Mouse (Mus musculus) embryonic facial prominence, embryonic 12.5 days (tissue): Measurements from ENCODE around the gene Nub1. TPM values are rescaled to one million over a fixed set of nuclear protein-coding genes. Genes with fewer than 3 reads are reported as not detected.
A peak's percentile ranks its signal among the peaks of the same experiment; 100 is the strongest.
"Not testable (repeated sequence)": the region's sequence is repeated elsewhere in the genome, so short reads cannot be mapped to it uniquely, and the experiment has no call there.

Source experiments
- ATAC-seq: fragments of 200-750 bp; cut with Nextera tagmentation; 2 replicates; pipeline ENCODE4 v1.8.0; 2017; ENCODE audit not compliant: insufficient number of reproducible peaks, insufficient read depth, low FRiP score, low TSS enrichment
- H3K27ac ChIP-seq: fragments of 300-500 bp; sonication (generic); 2 replicates; pipeline ENCODE4 v1.5.1; 2016; ENCODE audit warnings: mild to moderate bottlenecking
- H3K27me3 ChIP-seq: fragments of 300-500 bp; sonication (generic); 2 replicates; pipeline ENCODE4 v1.6.1; 2016; ENCODE audit warnings: mild to moderate bottlenecking, moderate library complexity
- H3K36me3 ChIP-seq: fragments of 300-500 bp; sonication (generic); 2 replicates; pipeline ENCODE4 v1.6.1; 2016; ENCODE audit warnings: mild to moderate bottlenecking
- H3K4me1 ChIP-seq: fragments of 300-500 bp; sonication (generic); 2 replicates; pipeline ENCODE4 v1.6.1; 2016
- H3K4me2 ChIP-seq: fragments of 300-500 bp; sonication (generic); replicated peaks from 2 replicates; pipeline ENCODE4 v1.6.1; 2016; ENCODE audit warnings: mild to moderate bottlenecking, moderate library complexity
- H3K4me3 ChIP-seq: fragments of 300-500 bp; sonication (generic); 2 replicates; pipeline ENCODE4 v1.5.1; 2016; ENCODE audit warnings: mild to moderate bottlenecking
- H3K9ac ChIP-seq: fragments of 300-500 bp; sonication (generic); 2 replicates; pipeline ENCODE4 v1.6.1; 2016; ENCODE audit warnings: mild to moderate bottlenecking, moderate library complexity
- H3K9me3 ChIP-seq: fragments of 300-500 bp; sonication (generic); 2 replicates; pipeline ENCODE4 v1.6.1; 2016; ENCODE audit warnings: mild to moderate bottlenecking, moderate library complexity
- WGBS: fragments of 180-500 bp; shearing (Covaris S2); methylation state at CpG from one replicate; pipeline ENCODE4 v1.1.7; 2016; 5-methylcytosine and 5-hydroxymethylcytosine counted together
- polyA plus RNA-seq: library from polyadenylated mRNA; unstranded; fragments of >200 nt; fragmentation: Nextera tagmentation; extraction: Ambion mirVana; gene quantifications from 2 replicates; pipeline ENCODE4 v1.2.1, GENCODE M21; 2016

Nub1 gene
- polyA plus RNA-seq, 1 experiment from 2014 or later, result 33.9 TPM

DNA sequence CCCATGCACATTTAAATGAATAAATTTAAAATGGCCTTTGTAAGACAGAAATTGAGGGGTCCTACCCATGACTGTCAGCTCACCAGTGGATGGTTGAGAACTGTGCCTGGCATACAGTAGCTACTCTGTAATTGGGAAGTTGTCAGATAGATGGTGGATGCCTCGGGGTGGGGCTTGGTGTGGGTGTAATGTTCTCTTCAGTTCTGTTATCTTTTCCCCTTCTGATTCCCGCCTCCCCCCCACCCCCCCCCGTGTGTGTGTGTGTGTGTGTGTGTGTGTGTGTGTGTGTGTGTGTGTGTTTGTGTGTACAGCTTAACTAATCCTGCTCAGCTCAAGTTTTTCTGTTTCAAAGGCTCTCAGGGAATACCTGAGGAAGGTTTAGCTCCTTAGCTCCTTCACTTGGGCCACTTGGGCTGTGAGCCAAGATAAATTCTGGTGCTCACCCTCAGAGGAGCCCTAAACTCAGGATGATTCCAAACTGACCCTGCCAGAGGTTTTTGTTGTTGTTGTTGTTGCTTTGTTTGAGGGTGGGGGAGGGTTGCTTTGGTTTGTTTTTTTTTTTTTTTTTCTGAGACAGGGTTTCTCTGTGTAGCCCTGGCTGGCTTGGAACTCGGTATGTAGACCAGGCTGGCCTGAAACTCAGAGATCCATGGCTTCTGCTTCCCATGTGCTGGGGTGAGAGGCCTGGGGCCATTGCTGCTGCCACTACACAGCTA lies 25.5 kb upstream of the Nub1 start:
- no peak overlapping the region for H3K4me3 ChIP-seq
- H3K36me3 ChIP-seq, result no peaks in the 10 kb centered on the region
- no peaks in the 10 kb centered on the region for H3K9me3 ChIP-seq
- H3K4me2 ChIP-seq, result no peak overlapping the region
- H3K4me1 ChIP-seq, result no peaks in the 10 kb centered on the region
- no peak for ATAC-seq
- H3K27me3 ChIP-seq, result no peaks in the 10 kb centered on the region
- no peak overlapping the region for H3K9ac ChIP-seq
- no peak overlapping the region for H3K27ac ChIP-seq
- 78% methylated on average over 4 of the region's 4 CpGs for WGBS

GRCm38 (mm10) chr5:24661457-24661856 lies 23.9 kb upstream of the Nub1 start:
- no peak overlapping the region for H3K4me3 ChIP-seq
- no peaks in the 10 kb centered on the region for H3K27me3 ChIP-seq
- no peak for ATAC-seq
- no peak overlapping the region for H3K9ac ChIP-seq
- no peaks in the 10 kb centered on the region for H3K4me1 ChIP-seq
- H3K9me3 ChIP-seq, result no peaks in the 10 kb centered on the region
- 82% methylated on average over 6 of the region's 6 CpGs for WGBS
- H3K36me3 ChIP-seq, result no peaks in the 10 kb centered on the region
- H3K4me2 ChIP-seq, result no peak overlapping the region
- no peak overlapping the region for H3K27ac ChIP-seq

GRCm38 (mm10) chr5:24674238-24674637 lies 11.1 kb upstream of the Nub1 start:
- Histone ChIP-seq H3K27ac (no peak overlapping the region), H3K4me2 (no peak overlapping the region), H3K4me3 (no peak overlapping the region), H3K27me3 (no peaks in the 10 kb centered on the region), H3K4me1 (no peaks in the 10 kb centered on the region), H3K9ac (no peak overlapping the region), H3K36me3 (no peaks in the 10 kb centered on the region), H3K9me3 (0 out of 2 replicates have a peak, but pooled peaks cover 3% of the 10 kb centered on the region)
- ATAC-seq, result no peak
- 36% methylated on average over 4 of the region's 4 CpGs for WGBS

GRCm38 (mm10) chr5:24681436-24681835 lies 3.9 kb upstream of the Nub1 start:
- Histone ChIP-seq H3K4me3 (no peak overlapping the region), H3K4me2 (no peak overlapping the region), H3K27me3 (no peaks in the 10 kb centered on the region), H3K36me3 (no peaks in the 10 kb centered on the region), H3K9ac (no peak overlapping the region), H3K27ac (no peak overlapping the region), H3K4me1 (peaks cover under 1% of the 10 kb centered on the region; the same call in 1 of the 2 replicates), H3K9me3 (0 out of 2 replicates have a peak, but pooled peaks cover 3% of the 10 kb centered on the region)
- no peak for ATAC-seq
- 31% methylated on average over 1 of the region's 1 CpGs for WGBS

DNA sequence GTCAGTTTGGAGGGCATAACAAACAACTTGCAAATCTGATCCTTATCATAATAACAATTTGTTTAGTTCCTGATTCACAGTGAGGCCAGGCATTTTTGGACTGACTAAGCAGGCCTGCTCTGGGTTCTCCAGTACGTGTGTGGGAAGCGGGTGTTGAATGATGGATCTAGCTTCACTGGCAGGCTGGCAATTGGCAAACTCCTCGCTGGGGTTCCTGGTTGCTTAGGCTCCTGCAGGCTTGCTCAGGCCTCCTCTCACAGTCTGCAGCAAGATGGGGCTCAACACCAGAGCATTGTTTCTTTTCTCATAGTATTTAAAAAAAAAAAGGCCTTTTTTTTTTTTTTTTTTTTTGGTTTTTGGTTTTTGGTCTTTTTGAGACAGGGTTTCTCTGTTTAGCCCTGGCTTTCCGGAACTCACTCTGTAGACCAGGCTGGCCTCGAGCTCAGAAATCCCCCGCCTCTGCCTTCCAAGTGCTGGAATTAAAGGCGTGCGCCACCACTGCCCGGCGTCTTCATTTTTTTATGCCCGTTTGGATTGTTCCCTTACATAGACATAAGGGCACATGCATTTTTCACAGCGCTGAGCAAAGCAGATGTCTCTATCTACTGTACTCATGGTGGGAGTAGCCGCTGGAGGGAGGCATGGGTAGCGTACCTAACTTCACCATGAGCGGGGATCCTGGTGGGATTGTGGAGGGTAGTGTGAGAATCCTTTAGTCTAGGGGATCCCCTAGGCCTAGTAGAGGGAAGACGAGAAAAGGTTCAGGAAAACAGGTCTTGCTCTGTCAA lies 560 bp upstream of the Nub1 start:
- peak overlapping the region; percentile 88 for H3K4me3 ChIP-seq
- peaks cover 4% of the 10 kb centered on the region for H3K36me3 ChIP-seq
- WGBS, result 27% methylated on average over 16 of the region's 16 CpGs
- peak overlapping the region; percentile 96 for H3K27ac ChIP-seq
- ATAC-seq, result peak; percentile 43
- no peaks in the 10 kb centered on the region for H3K9me3 ChIP-seq
- no peaks in the 10 kb centered on the region for H3K27me3 ChIP-seq
- peak overlapping the region; percentile 54 for H3K4me2 ChIP-seq
- peaks cover 4% of the 10 kb centered on the region for H3K4me1 ChIP-seq
- peak overlapping the region; percentile 46; the same call in 1 of the 2 replicates for H3K9ac ChIP-seq

GRCm38 (mm10) chr5:24686176-24686575 lies 844 bp downstream of the Nub1 start:
- H3K27me3 ChIP-seq, result no peaks in the 10 kb centered on the region
- peaks cover 4% of the 10 kb centered on the region for H3K4me1 ChIP-seq
- H3K9me3 ChIP-seq, result no peaks in the 10 kb centered on the region
- peak overlapping the region; percentile 84 for H3K27ac ChIP-seq
- WGBS, result under 1% methylated on average over 15 of the region's 15 CpGs
- H3K4me2 ChIP-seq, result peak overlapping the region; percentile 54
- H3K9ac ChIP-seq, result peak overlapping the region; percentile 79
- H3K36me3 ChIP-seq, result peaks cover 17% of the 10 kb centered on the region
- no peak for ATAC-seq
- peak overlapping the region; percentile 88 for H3K4me3 ChIP-seq

- Histone ChIP-seq H3K4me3 (peak overlapping the region; percentile 88), H3K4me2 (peak overlapping the region; percentile 54), H3K9ac (peak overlapping the region; percentile 79), H3K36me3 (peaks cover 22% of the 10 kb centered on the region)
- H3K4me1 ChIP-seq, H3K27me3 ChIP-seq, H3K9me3 ChIP-seq, ATAC-seq, H3K27ac ChIP-seq: not testable (repeated sequence)
- WGBS, result 78% methylated on average over 16 of the region's 16 CpGs
Measured at GRCm38 (mm10) chr5:24686671-24687420, 1.5 kb downstream of the Nub1 start.

DNA sequence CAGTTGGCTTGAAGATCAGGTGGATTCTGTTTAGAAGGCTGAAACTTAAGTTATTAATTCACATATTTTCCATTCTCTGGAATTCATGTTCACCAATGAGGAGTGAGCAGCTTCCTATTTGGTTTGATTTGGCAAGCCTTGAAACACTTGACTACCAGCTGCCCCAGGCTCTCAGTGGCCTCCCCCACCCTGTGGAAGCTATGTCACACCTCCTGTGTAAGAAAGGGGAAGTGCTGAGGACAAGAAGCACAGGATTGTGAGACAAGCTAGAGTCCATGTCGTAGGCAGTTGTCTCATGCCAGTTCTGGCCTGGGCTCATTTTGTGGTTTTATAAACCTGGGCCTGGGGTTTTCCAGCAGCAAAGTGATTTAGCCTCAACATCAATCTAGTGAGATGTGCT lies 2.4 kb downstream of the Nub1 start:
- no peak overlapping the region for H3K4me3 ChIP-seq
- no peaks in the 10 kb centered on the region for H3K9me3 ChIP-seq
- no peak overlapping the region for H3K4me2 ChIP-seq
- no peak for ATAC-seq
- 88% methylated on average over 1 of the region's 1 CpGs for WGBS
- no peak overlapping the region for H3K27ac ChIP-seq
- peaks cover 31% of the 10 kb centered on the region for H3K36me3 ChIP-seq
- H3K27me3 ChIP-seq, result no peaks in the 10 kb centered on the region
- no peak overlapping the region for H3K9ac ChIP-seq
- peaks cover 4% of the 10 kb centered on the region for H3K4me1 ChIP-seq

DNA sequence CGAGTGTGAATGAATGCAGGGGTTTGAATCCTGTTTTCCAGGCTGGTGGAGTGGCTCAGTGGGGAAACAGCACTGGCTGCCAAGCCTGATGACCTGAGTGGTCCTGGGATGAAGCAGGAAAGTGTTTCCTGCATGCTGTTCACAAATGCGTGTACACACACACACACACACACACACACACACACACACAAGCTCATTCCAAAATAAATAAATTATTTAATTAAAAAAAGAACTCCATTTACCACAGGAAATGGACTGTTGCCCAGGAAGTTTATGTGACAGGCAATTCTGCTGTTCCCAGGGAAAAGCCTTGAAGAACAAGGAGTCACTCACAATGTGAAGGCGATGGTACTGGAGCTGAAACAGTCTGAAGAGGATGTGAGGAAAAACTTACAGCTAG lies 11.4 kb downstream of the Nub1 start:
- Histone ChIP-seq H3K4me1 (no peaks in the 10 kb centered on the region), H3K27ac (no peak overlapping the region), H3K36me3 (peaks cover 86% of the 10 kb centered on the region), H3K4me2 (no peak overlapping the region), H3K27me3 (no peaks in the 10 kb centered on the region), H3K4me3 (no peak overlapping the region), H3K9ac (no peak overlapping the region), H3K9me3 (no peaks in the 10 kb centered on the region)
- WGBS, result 79% methylated on average over 3 of the region's 3 CpGs
- ATAC-seq, result no peak

- Histone ChIP-seq H3K4me1 (no peaks in the 10 kb centered on the region), H3K27ac (no peak overlapping the region; the same call in 1 of the 2 replicates), H3K4me2 (no peak overlapping the region), H3K36me3 (peaks cover 89% of the 10 kb centered on the region), H3K27me3 (no peaks in the 10 kb centered on the region), H3K9ac (no peak overlapping the region), H3K9me3 (no peaks in the 10 kb centered on the region), H3K4me3 (no peak overlapping the region)
- WGBS, result 87% methylated on average over 3 of the region's 3 CpGs
- no peak for ATAC-seq
Measured at GRCm38 (mm10) chr5:24701271-24701670, 15.9 kb downstream of the Nub1 start.

DNA sequence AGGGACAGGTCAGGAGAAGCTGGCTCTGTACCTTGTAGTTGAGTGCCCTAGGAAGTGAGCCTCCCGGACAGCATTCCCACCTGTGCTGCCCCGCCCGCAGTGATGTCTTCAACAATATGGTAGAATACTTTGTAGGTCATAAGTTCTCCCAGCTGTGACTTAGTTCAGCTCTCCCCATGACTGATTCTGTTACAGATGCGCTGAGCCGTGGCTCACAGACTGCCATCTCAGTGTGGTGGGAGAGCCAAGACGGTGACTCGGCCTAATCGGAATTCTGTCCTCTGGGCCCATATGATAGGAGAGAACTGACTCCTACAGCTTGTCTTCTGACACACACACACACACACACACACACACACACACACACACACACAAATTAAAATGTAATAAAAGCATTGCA lies 19.3 kb downstream of the Nub1 start:
- Histone ChIP-seq H3K4me2 (no peak overlapping the region), H3K4me1 (no peaks in the 10 kb centered on the region), H3K27ac (no peak overlapping the region), H3K9ac (no peak overlapping the region), H3K27me3 (no peaks in the 10 kb centered on the region), H3K36me3 (peaks cover 89% of the 10 kb centered on the region), H3K4me3 (no peak overlapping the region), H3K9me3 (0 out of 2 replicates have a peak, but pooled peaks cover 2% of the 10 kb centered on the region)
- ATAC-seq, result no peak
- WGBS, result 97% methylated on average over 8 of the region's 8 CpGs
